Mouse (Mus musculus): ENCODE measurements at regions not wholly inside any gene's neighbourhood (a gene's known extent, or its start where the extent isn't known, plus 50 kb on each side); places are given as distances from the start of the nearest gene placed in this dataset.
A peak's percentile ranks its signal among the peaks of the same experiment; 100 is the strongest.

DNA sequence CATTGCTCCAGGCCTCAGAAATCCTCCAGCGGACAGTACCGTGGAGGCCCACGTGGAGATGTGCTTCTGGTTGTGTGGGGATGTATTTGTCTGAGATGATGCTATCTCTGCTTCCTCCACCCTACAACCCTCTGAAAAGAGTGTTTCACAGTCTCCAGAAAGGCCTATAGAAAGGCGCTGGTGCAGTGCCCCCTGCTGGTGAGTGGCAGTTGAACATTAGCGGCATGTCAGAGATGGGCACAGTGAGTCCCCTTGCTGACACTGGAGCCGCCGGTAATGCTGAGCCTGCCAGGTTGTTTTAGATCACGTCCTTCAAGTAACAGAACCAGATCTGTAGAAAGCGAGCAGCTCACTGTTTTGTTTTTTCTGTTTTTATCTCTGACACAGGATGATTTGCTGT is 69.0 kb upstream of the Lsm14a start:
- Histone ChIP-seq H3K4me2 (ENCODE audit: insufficient read depth, low read depth, poor library complexity, severe bottlenecking) (no peak overlapping the region), H3K9me3 (replicated peaks; ENCODE audit: low read length) (no peaks in the 10 kb centered on the region), H3K4me1 (ENCODE audit: control insufficient read depth in 1 of 2, insufficient read depth in 2 of 2) (peaks cover 2 to 4% of the 10 kb centered on the region in 2 experiments; a peak in 3 of 4 replicates), H3K27ac (ENCODE audit: insufficient read depth, low read depth) (no peak overlapping the region), H3K79me2 (replicated peaks; ENCODE audit: control insufficient read depth, extremely low read depth, insufficient read depth, poor library complexity, severe bottlenecking) (no peaks in the 10 kb centered on the region), H3K9ac (ENCODE audit: insufficient read depth, low read depth) (no peak overlapping the region), H3K27me3 (replicated peaks) (no peaks in the 10 kb centered on the region), H3K36me3 (replicated peaks in 1 of 2; ENCODE audit: control insufficient read depth in 1 of 2, insufficient read depth in 1 of 2, low read length in 1 of 2) (no peaks in the 10 kb centered on the region), H3K4me3 (replicated peaks in 1 of 3; ENCODE audit: low read depth in 2 of 3, low read length in 2 of 3, poor library complexity in 1 of 3) (no peak overlapping the region)
- dilution Hi-C loops (cut with MboI; ENCODE audit: extremely low pct_ligation_motif_present, extremely low pct_unique_long_range_greater_than_20kb, low sequenced_read_pairs) (no loop called here), in situ Hi-C loops (cut with MboI; ENCODE audit: low pct_ligation_motif_present, low pct_unique_long_range_greater_than_20kb, low sequenced_read_pairs) (no loop called here)
- no peak for DNase-seq (ENCODE audit: extremely low read depth)
- TF ChIP-seq EP300 (IDR thresholded peaks at IDR 0.05; ENCODE audit: low read length) = no peak
- TF ChIP-seq ELF1 (IDR thresholded peaks at IDR 0.05; ENCODE audit: low read depth, low read length) = no peak
- no peak for TF ChIP-seq NELFE (IDR thresholded peaks at IDR 0.05; ENCODE audit: low read depth, low read length)
- no peak for TF ChIP-seq TBP (conservative IDR thresholded peaks at IDR 0.05; ENCODE audit: low read depth, low read length)
- peak; percentile 26; the same call in 1 of the 2 replicates for TF ChIP-seq SMC3 (IDR thresholded peaks at IDR 0.05; ENCODE audit: low read depth, low read length)
- no peak for TF ChIP-seq MEF2A (IDR thresholded peaks at IDR 0.05; ENCODE audit: borderline replicate concordance, low read depth, low read length)
- no peak for TF ChIP-seq ZNF384 (IDR thresholded peaks at IDR 0.05; ENCODE audit: low read depth, low read length)
- peak in 1 of 2 experiments; percentile 51; a peak in 2 of 4 replicates for TF ChIP-seq CTCF (conservative IDR thresholded peaks at IDR 0.05 in 1 of 2, IDR thresholded peaks at IDR 0.05 in 1 of 2; ENCODE audit: low read depth in 2 of 2, low read length in 2 of 2)
- no peak for TF ChIP-seq CHD2 (IDR thresholded peaks at IDR 0.05; ENCODE audit: low read length)
- TF ChIP-seq TCF12 (IDR thresholded peaks at IDR 0.05; ENCODE audit: low read depth, low read length) = no peak
- TF ChIP-seq MAX (IDR thresholded peaks at IDR 0.05; ENCODE audit: low read length) = no peak
- no peak for TF ChIP-seq KAT2A (IDR thresholded peaks at IDR 0.05; ENCODE audit: insufficient replicate concordance, low read length)
- TF ChIP-seq RAD21 (IDR thresholded peaks at IDR 0.05; ENCODE audit: low read depth, low read length) = peak; percentile 2
- TF ChIP-seq USF2 (conservative IDR thresholded peaks at IDR 0.05; ENCODE audit: low read depth, low read length) = no peak
- TF ChIP-seq NRF1 (IDR thresholded peaks at IDR 0.05; ENCODE audit: low read depth, low read length) = no peak
- TF ChIP-seq UBTF (IDR thresholded peaks at IDR 0.05; ENCODE audit: low read depth, low read length) = no peak
- TF ChIP-seq BHLHE40 (IDR thresholded peaks at IDR 0.05; ENCODE audit: low read depth, low read length) = no peak
- no peak for TF ChIP-seq POLR2A (IDR thresholded peaks at IDR 0.05; ENCODE audit: low read depth, low read length)
- TF ChIP-seq MXI1 (IDR thresholded peaks at IDR 0.05; ENCODE audit: low read depth, low read length) = no peak

DNA sequence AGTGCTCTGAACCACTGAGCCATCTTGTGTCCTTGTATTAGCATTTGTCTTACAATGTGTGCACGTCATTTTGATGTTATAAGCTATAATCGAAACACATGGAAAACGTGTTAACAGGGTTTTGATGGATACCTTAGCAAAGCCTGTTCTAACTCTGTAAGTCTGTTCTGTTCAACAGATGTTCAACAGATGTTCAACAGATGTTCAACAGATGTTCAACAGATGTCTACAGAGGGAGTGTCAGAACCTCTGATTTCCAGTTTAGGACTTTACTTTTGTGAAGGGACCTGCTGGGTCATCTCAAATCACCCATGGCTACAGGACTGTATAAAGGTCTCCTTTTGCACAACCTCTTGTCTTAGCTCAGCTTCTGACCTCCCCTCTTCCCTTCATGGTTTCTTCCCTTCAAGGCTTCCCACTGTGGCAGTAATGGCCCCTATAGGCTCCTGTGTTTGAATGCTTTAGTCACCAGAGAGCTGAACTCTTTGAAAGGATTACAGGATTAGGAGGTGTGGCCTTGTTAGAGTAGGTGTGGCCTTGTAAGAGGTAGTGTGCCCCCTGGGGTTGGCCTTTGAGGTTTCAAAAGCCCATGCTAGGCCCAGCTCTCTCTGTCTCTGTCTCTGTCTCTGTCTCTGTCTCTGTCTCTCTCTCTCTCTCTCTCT is 66.8 kb upstream of the Lsm14a start:
- Histone ChIP-seq H3K4me3 (replicated peaks in 1 of 3; ENCODE audit: low read depth in 2 of 3, low read length in 2 of 3, poor library complexity in 1 of 3) (no peak overlapping the region), H3K79me2 (replicated peaks; ENCODE audit: control insufficient read depth, extremely low read depth, insufficient read depth, poor library complexity, severe bottlenecking) (no peaks in the 10 kb centered on the region), H3K27ac (ENCODE audit: insufficient read depth, low read depth) (no peak overlapping the region), H3K9me3 (replicated peaks; ENCODE audit: low read length) (no peaks in the 10 kb centered on the region), H3K27me3 (replicated peaks) (no peaks in the 10 kb centered on the region), H3K4me2 (ENCODE audit: insufficient read depth, low read depth, poor library complexity, severe bottlenecking) (no peak overlapping the region), H3K4me1 (ENCODE audit: control insufficient read depth in 1 of 2, insufficient read depth in 2 of 2) (peaks cover 2% of the 10 kb centered on the region in 2 experiments; a peak in 3 of 4 replicates), H3K9ac (ENCODE audit: insufficient read depth, low read depth) (no peak overlapping the region), H3K36me3 (replicated peaks in 1 of 2; ENCODE audit: control insufficient read depth in 1 of 2, insufficient read depth in 1 of 2, low read length in 1 of 2) (no peaks in the 10 kb centered on the region)
- in situ Hi-C loops (cut with MboI; ENCODE audit: low pct_ligation_motif_present, low pct_unique_long_range_greater_than_20kb, low sequenced_read_pairs) = no loop called here
- dilution Hi-C loops (cut with MboI; ENCODE audit: extremely low pct_ligation_motif_present, extremely low pct_unique_long_range_greater_than_20kb, low sequenced_read_pairs) = no loop called here
- no peak for TF ChIP-seq MAX (IDR thresholded peaks at IDR 0.05; ENCODE audit: low read length)
- no peak for TF ChIP-seq GABPA (IDR thresholded peaks at IDR 0.05; ENCODE audit: insufficient replicate concordance, low read depth, low read length)
- no peak for TF ChIP-seq RCOR1 (conservative IDR thresholded peaks at IDR 0.05; ENCODE audit: low read depth, low read length)
- no peak for TF ChIP-seq MXI1 (IDR thresholded peaks at IDR 0.05; ENCODE audit: low read depth, low read length)
- no peak for TF ChIP-seq JUND (conservative IDR thresholded peaks at IDR 0.05; ENCODE audit: low read depth, low read length)
- no peak for TF ChIP-seq SIN3A (IDR thresholded peaks at IDR 0.05; ENCODE audit: low read length)
- no peak for TF ChIP-seq SMC3 (IDR thresholded peaks at IDR 0.05; ENCODE audit: low read depth, low read length)
- no peak for TF ChIP-seq HCFC1 (IDR thresholded peaks at IDR 0.05; ENCODE audit: low read depth, low read length)
- no peak for TF ChIP-seq BHLHE40 (IDR thresholded peaks at IDR 0.05; ENCODE audit: low read depth, low read length)
- TF ChIP-seq E2F4 (IDR thresholded peaks at IDR 0.05; ENCODE audit: insufficient replicate concordance, low read depth, low read length) = no peak
- DNase-seq (ENCODE audit: extremely low read depth) = no peak

Data from CH12.LX (cell line).